Mouse (Mus musculus) neural tube, embryonic 13.5 days (tissue): ENCODE data around the gene Fstl4. TPM values are rescaled to one million over a fixed set of nuclear protein-coding genes. Genes with fewer than 3 reads are reported as not detected.

Experiments used
- ATAC-seq: fragments of 200-750 bp; cut with Nextera tagmentation; 2 replicates; pipeline ENCODE4 v1.8.0; 2017; ENCODE audit warnings: low read depth, mild to moderate bottlenecking, moderate TSS enrichment, moderate library complexity
- H3K27ac ChIP-seq: fragments of 300-500 bp; sonication (generic); replicated peaks from 2 replicates; pipeline ENCODE4 v1.5.1; 2015; ENCODE audit warnings: moderate library complexity, mild to moderate bottlenecking, inconsistent platforms
- H3K27me3 ChIP-seq: fragments of 300-500 bp; sonication (generic); 2 replicates; pipeline ENCODE4 v1.6.1; 2015; ENCODE audit warnings: mild to moderate bottlenecking, inconsistent platforms
- H3K36me3 ChIP-seq: fragments of 300-500 bp; sonication (generic); 2 replicates; pipeline ENCODE4 v1.6.1; 2015; ENCODE audit warnings: mild to moderate bottlenecking, inconsistent platforms
- H3K4me1 ChIP-seq: fragments of 300-500 bp; sonication (generic); replicated peaks from 2 replicates; pipeline ENCODE4 v1.6.1; 2015; ENCODE audit warnings: inconsistent platforms
- H3K4me2 ChIP-seq: fragments of 300-500 bp; sonication (generic); 2 replicates; pipeline ENCODE4 v1.6.1; 2015; ENCODE audit warnings: inconsistent platforms, mild to moderate bottlenecking, moderate library complexity
- H3K4me3 ChIP-seq: fragments of 300-500 bp; sonication (generic); 2 replicates; pipeline ENCODE4 v1.5.1; 2015; ENCODE audit warnings: mild to moderate bottlenecking, inconsistent platforms
- H3K9ac ChIP-seq: fragments of 300-500 bp; sonication (generic); 2 replicates; pipeline ENCODE4 v1.6.1; 2015; ENCODE audit warnings: moderate library complexity, mild to moderate bottlenecking, inconsistent platforms
- H3K9me3 ChIP-seq: fragments of 300-500 bp; sonication (generic); 2 replicates; pipeline ENCODE4 v1.6.1; 2016; ENCODE audit warnings: inconsistent platforms
- WGBS: fragments of 180-500 bp; shearing (Covaris S2); methylation state at CpG from one replicate; pipeline ENCODE4 v1.1.7; 2015; 5-methylcytosine and 5-hydroxymethylcytosine counted together
- polyA plus RNA-seq: library from polyadenylated mRNA; unstranded; fragments of >200 nt; fragmentation: Nextera tagmentation; extraction: Ambion mirVana; gene quantifications from 2 replicates; pipeline ENCODE4 v1.2.1, GENCODE M21; 2015

Fstl4 gene
- polyA plus RNA-seq, 1 experiment from 2014 or later = 11.6 TPM

GRCm38 (mm10) chr11:53229011-53229410 lies 464.6 kb downstream of the Fstl4 start:
- no peaks in the 10 kb centered on the region; the same call in 1 of the 2 replicates for H3K9me3 ChIP-seq
- H3K36me3 ChIP-seq = no peaks in the 10 kb centered on the region
- H3K4me3 ChIP-seq = no peak overlapping the region
- 65% methylated on average over 3 of the region's 3 CpGs for WGBS
- H3K27me3 ChIP-seq = no peaks in the 10 kb centered on the region
- no peak overlapping the region for H3K27ac ChIP-seq
- no peak overlapping the region for H3K4me2 ChIP-seq
- peaks cover 12% of the 10 kb centered on the region; the same call in 1 of the 2 replicates for H3K4me1 ChIP-seq
- no peak overlapping the region for H3K9ac ChIP-seq
- ATAC-seq = no peak

- no peak overlapping the region for H3K9ac ChIP-seq
- H3K36me3 ChIP-seq = no peaks in the 10 kb centered on the region
- no peak overlapping the region for H3K27ac ChIP-seq
- H3K4me3 ChIP-seq = no peak overlapping the region
- H3K4me2 ChIP-seq = no peak overlapping the region
- ATAC-seq = no peak
- H3K27me3 ChIP-seq = no peaks in the 10 kb centered on the region
- WGBS = 59% methylated on average over 5 of the region's 5 CpGs
- H3K9me3 ChIP-seq = no peaks in the 10 kb centered on the region
- H3K4me1 ChIP-seq = peaks cover 12% of the 10 kb centered on the region; the same call in 1 of the 2 replicates
Measured at GRCm38 (mm10) chr11:53231836-53232235, 467.4 kb downstream of the Fstl4 start.

- 79% methylated on average over 9 of the region's 9 CpGs for WGBS
- no peak overlapping the region for H3K4me3 ChIP-seq
- H3K36me3 ChIP-seq = no peaks in the 10 kb centered on the region
- no peaks in the 10 kb centered on the region for H3K9me3 ChIP-seq
- H3K4me2 ChIP-seq = no peak overlapping the region
- H3K27me3 ChIP-seq = no peaks in the 10 kb centered on the region
- no peak for ATAC-seq
- no peak overlapping the region for H3K27ac ChIP-seq
- peaks cover 12% of the 10 kb centered on the region; the same call in 1 of the 2 replicates for H3K4me1 ChIP-seq
- no peak overlapping the region for H3K9ac ChIP-seq
Measured at GRCm38 (mm10) chr11:53233590-53233989, 469.2 kb downstream of the Fstl4 start.
